Mouse (Mus musculus) C2C12 (cell line): Measurements from ENCODE around the gene Zfp423. TPM values are rescaled to one million over a fixed set of nuclear protein-coding genes. Genes with fewer than 3 reads are reported as not detected.

Experiments used
- H3K27me3 ChIP-seq: one replicate; pipeline ENCODE4 v1.6.1; 2011; ENCODE audit not compliant: control insufficient read depth, insufficient read depth, insufficient read length
- H3K36me3 ChIP-seq: one replicate; pipeline ENCODE4 v1.6.1; 2011; ENCODE audit not compliant: control insufficient read depth, insufficient read depth
- H3K4me3 ChIP-seq: one replicate; pipeline ENCODE4 v1.5.1; 2011; ENCODE audit warnings: mild to moderate bottlenecking, control low read depth; ENCODE audit not compliant: poor library complexity, insufficient read depth, severe bottlenecking
- H3K79me2 ChIP-seq: one replicate; pipeline ENCODE4 v1.6.1; 2011; ENCODE audit not compliant: control insufficient read depth, insufficient read depth
- H3K79me3 ChIP-seq: one replicate; pipeline ENCODE4 v1.6.1; 2011; ENCODE audit warnings: low read depth, control low read depth
- H3ac ChIP-seq: one replicate; pipeline ENCODE3; 2011; ENCODE audit warnings: low read depth; ENCODE audit not compliant: control insufficient read depth, insufficient read length
- CEBPB ChIP-seq: IDR thresholded peaks from one replicate; pipeline ENCODE4 v1.6.1; 2011; ENCODE audit warnings: low read depth, mild to moderate bottlenecking, control low read depth, moderate library complexity
- CTCF ChIP-seq: IDR thresholded peaks from one replicate; pipeline ENCODE4 v1.5.1; 2011; ENCODE audit not compliant: control insufficient read depth, insufficient read depth, insufficient read length
- FOSL1 ChIP-seq: IDR thresholded peaks from one replicate; pipeline ENCODE4 v1.8.0; 2011; ENCODE audit warnings: mild to moderate bottlenecking, low read length; ENCODE audit not compliant: poor library complexity, insufficient read depth, severe bottlenecking
- MAX ChIP-seq: IDR thresholded peaks from one replicate; pipeline ENCODE4 v1.6.1; 2011; ENCODE audit warnings: mild to moderate bottlenecking, control low read depth
- MYOD1 ChIP-seq: IDR thresholded peaks from one replicate; pipeline ENCODE4 v1.6.1; 2011; ENCODE audit warnings: low read depth; ENCODE audit not compliant: control insufficient read depth, insufficient read length
- MYOG ChIP-seq: IDR thresholded peaks from one replicate; pipeline ENCODE4 v1.6.1; 2011; ENCODE audit not compliant: control insufficient read depth, insufficient read length; ENCODE audit errors: extremely low read depth
- USF1 ChIP-seq: IDR thresholded peaks from one replicate; pipeline ENCODE4 v1.6.1; 2011; ENCODE audit warnings: low read depth, mild to moderate bottlenecking, control low read depth, moderate library complexity
- polyA plus RNA-seq: library from polyadenylated mRNA; unstranded; fragments of >200 nt; fragmentation: generic; extraction: Trizol; gene quantifications from one replicate; pipeline ENCODE4 v1.2.1, GENCODE M21; 2012; ENCODE audit warnings: missing spikeins

The Zfp423 gene
- polyA plus RNA-seq, 1 experiment = 0.14 TPM

DNA sequence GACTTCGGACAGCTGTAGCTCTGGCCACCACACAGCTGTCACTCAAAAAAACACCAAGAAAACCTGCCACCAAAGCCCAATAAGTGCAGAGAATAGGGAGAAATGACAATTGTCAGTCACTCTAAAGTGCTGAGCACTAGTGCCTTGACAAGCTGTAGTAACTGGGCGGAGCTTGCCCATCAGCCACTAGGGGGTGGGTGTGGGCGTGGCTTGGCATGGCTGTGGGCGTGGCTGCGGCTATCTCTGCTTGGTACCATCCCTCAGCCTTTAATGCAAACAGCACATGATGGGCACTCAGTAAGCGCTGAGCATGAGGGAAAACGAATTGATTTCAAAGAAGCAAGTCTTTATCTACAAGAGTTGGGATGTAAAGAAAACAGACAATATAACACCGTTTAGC is 95.2 kb downstream of the Zfp423 start:
- TF ChIP-seq CTCF (no peak), MYOG (no peak), MAX (no peak), CEBPB (no peak), MYOD1 (no peak), FOSL1 (no peak), USF1 (no peak)
- Histone ChIP-seq H3K79me2 (no peaks in the 10 kb centered on the region), H3K4me3 (no peak overlapping the region), H3K36me3 (no peaks in the 10 kb centered on the region), H3ac (no peak overlapping the region), H3K27me3 (peaks cover 8% of the 10 kb centered on the region), H3K79me3 (no peaks in the 10 kb centered on the region)

DNA sequence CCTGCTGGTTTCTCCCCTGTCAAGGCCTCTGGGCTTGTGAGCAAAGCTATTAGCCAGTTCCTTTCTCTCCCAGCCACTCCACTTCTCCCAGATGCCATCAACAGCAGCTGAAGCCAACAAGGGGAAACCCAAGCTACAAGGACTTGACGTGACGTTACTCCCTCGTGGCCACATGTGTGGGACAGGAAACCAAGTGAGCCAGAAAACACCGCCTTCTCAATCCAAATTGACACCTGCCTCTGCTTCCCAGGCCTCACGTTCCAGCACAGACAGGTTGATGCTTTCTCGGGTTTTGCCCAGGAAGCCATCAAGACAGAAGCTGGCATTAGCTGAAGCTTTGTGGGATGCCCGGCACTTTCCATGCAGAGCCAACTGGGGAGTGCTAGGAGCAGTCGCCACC is 96.3 kb downstream of the Zfp423 start:
- Histone ChIP-seq H3K27me3 (peaks cover 8% of the 10 kb centered on the region), H3K36me3 (no peaks in the 10 kb centered on the region), H3K4me3 (no peak overlapping the region), H3K79me3 (no peaks in the 10 kb centered on the region), H3K79me2 (no peaks in the 10 kb centered on the region), H3ac (no peak overlapping the region)
- TF ChIP-seq MAX = no peak
- no peak for TF ChIP-seq CTCF
- TF ChIP-seq MYOD1 = no peak
- no peak for TF ChIP-seq CEBPB
- no peak for TF ChIP-seq FOSL1
- no peak for TF ChIP-seq MYOG
- TF ChIP-seq USF1 = no peak

GRCm38 (mm10) chr8:87861718-87862117 is 97.7 kb downstream of the Zfp423 start:
- Histone ChIP-seq H3K4me3 (no peak overlapping the region), H3K79me3 (no peaks in the 10 kb centered on the region), H3K79me2 (no peaks in the 10 kb centered on the region), H3ac (no peak overlapping the region), H3K36me3 (no peaks in the 10 kb centered on the region), H3K27me3 (peaks cover 8% of the 10 kb centered on the region)
- TF ChIP-seq USF1 = no peak
- no peak for TF ChIP-seq CEBPB
- TF ChIP-seq FOSL1 = no peak
- TF ChIP-seq MYOD1 = no peak
- TF ChIP-seq CTCF = no peak
- no peak for TF ChIP-seq MYOG
- no peak for TF ChIP-seq MAX

DNA sequence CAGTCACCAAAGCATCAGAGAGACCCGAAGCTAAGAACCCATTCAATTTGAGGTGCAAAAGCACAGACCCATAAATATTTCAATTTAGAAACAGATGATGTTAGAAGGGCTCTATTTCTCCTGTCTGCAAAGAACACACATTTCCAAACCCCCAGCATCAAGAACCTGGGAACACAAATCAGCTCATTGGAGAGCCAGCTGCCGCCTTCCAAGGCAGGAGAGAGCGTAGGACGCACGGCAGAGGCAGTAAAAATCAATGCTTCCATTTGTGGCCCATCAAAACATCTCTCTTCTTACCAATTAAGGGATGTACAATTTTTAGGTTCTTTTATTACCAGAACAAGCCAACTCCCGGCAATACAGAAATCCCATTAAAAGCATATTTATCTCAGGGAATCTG is 98.5 kb downstream of the Zfp423 start:
- Histone ChIP-seq H3K27me3 (peaks cover 12% of the 10 kb centered on the region), H3K36me3 (no peaks in the 10 kb centered on the region), H3K79me3 (no peaks in the 10 kb centered on the region), H3K79me2 (no peaks in the 10 kb centered on the region), H3ac (no peak overlapping the region), H3K4me3 (no peak overlapping the region)
- no peak for TF ChIP-seq USF1
- no peak for TF ChIP-seq CTCF
- TF ChIP-seq FOSL1 = no peak
- no peak for TF ChIP-seq CEBPB
- no peak for TF ChIP-seq MYOG
- TF ChIP-seq MAX = no peak
- no peak for TF ChIP-seq MYOD1

DNA sequence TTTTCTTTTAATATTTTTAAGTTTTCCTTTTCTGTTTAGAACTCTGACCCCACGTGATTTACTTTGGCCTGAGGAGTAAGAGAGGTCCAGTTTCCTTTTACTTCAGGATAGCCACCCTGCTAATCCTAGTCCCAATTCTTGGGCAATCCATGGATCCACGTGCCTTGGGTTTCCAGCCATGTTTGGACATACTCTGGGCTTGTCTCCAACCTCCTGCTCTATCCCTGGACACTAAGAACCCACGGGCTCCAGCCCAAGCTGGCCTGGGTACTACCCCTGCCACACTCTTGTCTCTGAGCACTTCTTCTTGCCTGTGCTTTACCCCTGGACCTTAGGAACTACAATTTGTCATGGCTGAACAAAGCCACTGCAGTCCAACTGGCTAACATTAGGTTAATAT is 107.5 kb downstream of the Zfp423 start:
- Histone ChIP-seq H3ac (no peak overlapping the region), H3K79me3 (no peaks in the 10 kb centered on the region), H3K36me3 (no peaks in the 10 kb centered on the region), H3K79me2 (no peaks in the 10 kb centered on the region), H3K4me3 (no peak overlapping the region), H3K27me3 (peaks cover 7% of the 10 kb centered on the region)
- TF ChIP-seq MAX (no peak), MYOD1 (no peak), CTCF (no peak), MYOG (no peak)

DNA sequence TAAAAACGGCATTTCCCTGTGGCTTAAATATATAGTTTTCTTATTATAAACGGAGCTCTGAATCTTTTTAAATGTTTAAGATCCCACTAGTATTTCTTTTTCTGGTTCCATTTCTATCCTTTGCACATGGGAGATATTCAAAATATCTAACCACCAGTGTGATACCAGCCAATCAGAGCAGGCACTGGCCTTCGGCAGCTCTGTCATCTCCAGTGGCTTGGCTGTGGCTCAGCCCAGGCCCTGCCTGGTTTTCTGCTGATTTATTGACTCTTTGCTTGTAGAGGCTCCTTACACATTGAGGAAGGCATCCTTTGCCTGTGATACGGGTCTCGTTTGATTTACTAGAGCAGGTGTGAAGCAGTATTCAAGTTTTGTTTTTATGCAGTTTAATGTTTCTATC is 108.0 kb downstream of the Zfp423 start:
- H3K4me3 ChIP-seq = no peak overlapping the region
- no peaks in the 10 kb centered on the region for H3K79me2 ChIP-seq
- no peak for TF ChIP-seq MYOG
- no peak for TF ChIP-seq FOSL1
- TF ChIP-seq USF1 = no peak
- TF ChIP-seq CTCF = no peak
- TF ChIP-seq MYOD1 = no peak
- TF ChIP-seq MAX = no peak
- TF ChIP-seq CEBPB = no peak
- H3K79me3 ChIP-seq = no peaks in the 10 kb centered on the region
- no peaks in the 10 kb centered on the region for H3K36me3 ChIP-seq
- no peak overlapping the region for H3ac ChIP-seq
- H3K27me3 ChIP-seq = peaks cover 8% of the 10 kb centered on the region
